Mouse (Mus musculus) bone marrow, adult 2 months (tissue): ENCODE measurements around the gene Txnrd3.

Experiments
- CTCF ChIP-seq: fragments of 200-500 bp; IDR thresholded peaks from 2 replicates; pipeline ENCODE4 v1.5.1; 2011; ENCODE audit warnings: low read length, control low read depth; ENCODE audit not compliant: control insufficient read depth, insufficient read depth
- POLR2A ChIP-seq: fragments of 200-500 bp; IDR thresholded peaks from 2 replicates; pipeline ENCODE4 v1.6.1; 2011; ENCODE audit warnings: low read depth, mild to moderate bottlenecking, control low read depth, low read length, borderline replicate concordance; ENCODE audit not compliant: control insufficient read depth

DNA sequence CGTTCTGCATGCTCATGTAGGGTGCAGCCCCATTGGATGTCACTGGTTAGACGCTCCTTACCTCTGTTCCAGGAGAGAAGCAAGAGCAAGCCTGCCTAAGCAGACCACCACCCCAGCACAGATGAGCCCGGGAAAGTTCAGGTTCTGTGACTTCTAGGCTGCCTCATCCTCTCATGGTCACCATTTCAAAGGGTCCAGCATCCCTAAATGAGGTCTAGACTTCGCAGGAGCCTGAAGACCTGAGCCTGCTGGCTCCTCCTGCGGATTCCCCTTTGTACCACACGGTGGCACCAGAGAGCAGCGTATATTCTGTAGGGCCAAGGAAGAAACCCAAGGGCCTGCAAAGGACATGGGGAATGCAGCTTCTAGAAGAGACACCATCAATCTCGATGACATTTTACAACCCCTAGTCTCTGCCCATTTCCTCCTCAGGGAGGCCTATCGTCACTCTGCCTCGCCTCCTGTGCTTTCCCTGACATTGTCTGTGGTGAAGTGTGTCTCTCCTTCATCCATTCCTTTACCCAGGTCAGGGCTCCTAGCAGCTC is 35.6 kb downstream of the Txnrd3 start:
- TF ChIP-seq CTCF: peak; percentile 86
- no peak for TF ChIP-seq POLR2A
